Mouse (Mus musculus): ENCODE results near the gene Cd46. TPM values are rescaled to one million over a fixed set of nuclear protein-coding genes. Genes with fewer than 3 reads are reported as not detected.

The Cd46 gene
- total RNA-seq (2014; rRNA removed), result 5.3 and 5.5 TPM in 2 replicates
- polyA plus RNA-seq (2015; fragmentation: Nextera tagmentation; extraction: Ambion mirVana), result 0.64 and 0.90 TPM in 2 replicates

DNA sequence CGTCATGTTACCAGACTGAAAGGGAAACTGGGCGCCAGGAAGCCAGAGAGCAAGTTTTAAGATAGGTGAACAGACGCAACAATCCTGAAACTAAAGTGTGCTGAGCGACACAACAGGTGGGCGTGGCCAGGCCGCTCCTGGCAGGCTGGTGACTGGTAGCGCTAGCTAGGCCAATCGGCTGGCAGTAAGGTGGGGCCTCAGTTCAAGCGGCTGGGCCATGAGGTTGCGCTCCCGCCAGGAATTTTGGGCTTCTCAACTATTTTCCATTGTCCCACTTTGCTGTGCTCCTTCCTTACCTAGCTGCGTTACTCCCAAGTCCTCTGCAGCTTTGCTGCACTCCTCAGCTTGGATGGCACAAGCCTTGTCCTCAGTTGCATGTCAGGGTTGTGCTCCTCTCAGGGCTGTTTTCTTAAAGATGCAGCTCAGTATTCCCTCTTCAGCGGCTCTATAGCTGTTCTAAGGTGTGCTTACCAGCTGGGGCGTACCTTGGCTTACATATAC lies at the start of gene Cd46:
Gene Cd46 (minus strand): TSS at position 30 of the 501 bp plus-strand sequence.
- Histone ChIP-seq H3K9ac (peak within 1 kb of the TSS; percentile 25; the same call in 1 of the 2 replicates), H3K36me3 (ENCODE audit: insufficient read depth) (no peaks in the 10 kb centered on the region), H3K4me2 (ENCODE audit: low read depth) (peak within 1 kb of the TSS; percentile 49), H3K9me3 (ENCODE audit: low read length) (no peaks in the 10 kb centered on the region), H3K4me1 (ENCODE audit: insufficient read depth) (0 out of 2 replicates have a peak, but pooled peaks cover 4% of the 10 kb centered on the region), H3K4me3 (ENCODE audit: low read depth, low read length) (peak within 1 kb of the TSS; percentile 29), H3K27ac (ENCODE audit: low read depth, low read length) (no peak within 1 kb of the TSS), H3K27me3 (ENCODE audit: insufficient read depth, low read length) (no peaks in the 10 kb centered on the region)
- DNase-seq (peak; percentile 45), ATAC-seq (peak; percentile 91)
- 3% methylated on average over 14 of the region's 14 CpGs for WGBS
- TF ChIP-seq CTCF (IDR thresholded peaks at IDR 0.05; ENCODE audit: low read depth), result no peak

DNA sequence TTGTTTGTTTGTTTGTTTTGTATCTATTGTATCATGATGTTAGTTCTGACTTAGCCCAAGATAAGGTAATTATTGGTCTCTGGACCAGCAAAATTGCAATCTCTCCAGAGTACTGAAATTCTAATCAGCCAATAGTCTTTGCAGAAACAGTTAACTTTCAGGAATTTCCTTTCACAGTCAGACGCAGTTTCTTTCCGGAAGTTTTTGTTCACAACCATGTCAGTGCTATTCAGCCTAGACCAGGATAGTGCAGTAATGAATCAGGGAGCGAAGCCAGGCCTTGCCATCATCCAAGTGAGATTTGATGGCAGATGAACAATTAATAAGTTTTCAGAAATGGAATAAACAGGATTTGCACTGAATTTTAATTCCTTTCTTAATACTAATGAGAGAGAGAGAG lies 40.0 kb upstream of the Cd46 start:
- WGBS, result 40% methylated on average over 3 of the region's 3 CpGs
- Histone ChIP-seq H3K4me2 (ENCODE audit: low read depth) (peak overlapping the region; percentile 52), H3K9ac (no peak overlapping the region), H3K9me3 (ENCODE audit: low read length) (no peaks in the 10 kb centered on the region), H3K4me3 (ENCODE audit: low read depth, low read length) (peak overlapping the region; percentile 55; the same call in 1 of the 2 replicates), H3K27me3 (ENCODE audit: insufficient read depth, low read length) (no peaks in the 10 kb centered on the region), H3K36me3 (ENCODE audit: insufficient read depth) (no peaks in the 10 kb centered on the region), H3K27ac (ENCODE audit: low read depth, low read length) (peak overlapping the region; percentile 95; the same call in 1 of the 2 replicates), H3K4me1 (ENCODE audit: insufficient read depth) (0 out of 2 replicates have a peak, but pooled peaks cover 6% of the 10 kb centered on the region)
- ATAC-seq (no peak), DNase-seq (peak; percentile 17)
- no peak for TF ChIP-seq CTCF (IDR thresholded peaks at IDR 0.05; ENCODE audit: low read depth)

DNA sequence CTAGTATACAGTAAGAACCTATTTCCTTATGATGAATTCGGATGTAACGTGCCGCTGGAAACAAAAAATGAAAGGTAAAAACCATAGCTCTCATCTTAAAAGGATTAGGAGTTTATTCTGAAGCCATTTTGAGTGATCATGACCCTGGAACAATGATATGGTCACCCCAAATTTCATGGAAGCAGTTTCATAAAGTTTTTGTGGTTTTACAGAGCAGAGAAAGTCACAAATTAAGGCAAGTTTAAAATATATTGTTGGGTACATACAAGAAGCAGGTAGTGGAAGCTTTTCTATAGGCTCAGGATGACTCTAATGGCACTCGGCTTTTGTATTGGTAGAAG lies 39.6 kb upstream of the Cd46 start:
- H3K9me3 ChIP-seq (ENCODE audit: low read length), result no peaks in the 10 kb centered on the region
- 22% methylated on average over 4 of the region's 4 CpGs for WGBS
- peak overlapping the region; percentile 55 for H3K4me3 ChIP-seq (ENCODE audit: low read depth, low read length)
- ATAC-seq (no peak), DNase-seq (no peak)
- no peak for TF ChIP-seq CTCF (IDR thresholded peaks at IDR 0.05; ENCODE audit: low read depth)
- peak overlapping the region; percentile 95 for H3K27ac ChIP-seq (ENCODE audit: low read depth, low read length)
- no peaks in the 10 kb centered on the region for H3K27me3 ChIP-seq (ENCODE audit: insufficient read depth, low read length)
- H3K36me3 ChIP-seq (ENCODE audit: insufficient read depth), result no peaks in the 10 kb centered on the region
- 0 out of 2 replicates have a peak, but pooled peaks cover 6% of the 10 kb centered on the region for H3K4me1 ChIP-seq (ENCODE audit: insufficient read depth)
- peak overlapping the region; percentile 52 for H3K4me2 ChIP-seq (ENCODE audit: low read depth)
- H3K9ac ChIP-seq, result peak overlapping the region; percentile 83

DNA sequence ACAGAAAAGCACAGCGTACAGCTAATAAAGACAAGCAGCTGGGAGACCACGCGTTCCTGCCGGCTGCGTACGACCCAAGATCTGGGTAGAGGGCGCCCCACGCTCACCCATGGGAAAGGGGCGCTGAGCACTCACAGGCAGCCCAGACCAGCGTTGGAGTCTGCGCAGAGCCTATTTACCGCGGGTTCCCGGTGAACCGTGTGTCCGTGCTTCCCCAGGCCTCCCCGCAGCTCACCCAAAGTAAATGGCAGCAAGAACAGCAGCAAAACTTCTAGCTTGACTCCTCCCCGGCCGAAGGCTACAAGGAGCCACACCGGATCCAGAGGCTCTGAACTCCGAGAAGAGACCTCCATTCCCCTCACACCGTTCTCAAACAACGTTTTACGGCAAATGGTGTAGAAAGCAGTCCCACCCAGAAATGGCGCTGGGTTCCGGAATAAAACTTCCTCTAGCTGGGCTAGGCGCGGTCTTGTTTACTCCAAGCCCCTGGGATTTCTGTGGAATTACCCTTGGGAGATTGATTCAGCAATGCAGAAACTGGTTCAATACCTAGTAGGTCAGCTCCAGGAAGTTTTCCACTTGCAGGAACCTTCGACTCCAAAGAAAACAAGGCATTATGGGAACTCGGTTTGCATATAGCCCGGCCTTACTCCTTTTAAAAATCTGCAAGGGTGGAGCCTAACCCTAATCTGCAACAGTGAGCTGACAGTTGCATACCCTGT lies 39.1 kb upstream of the Cd46 start, which contains the start of gene Cr1l:
Gene Cr1l (minus strand): TSS at position 634 of the 722 bp plus-strand sequence.
- H3K9ac ChIP-seq, result peak within 1 kb of the TSS; percentile 83
- peak; percentile 85 for TF ChIP-seq CTCF (IDR thresholded peaks at IDR 0.05; ENCODE audit: low read depth)
- 0 out of 2 replicates have a peak, but pooled peaks cover 6% of the 10 kb centered on the region for H3K4me1 ChIP-seq (ENCODE audit: insufficient read depth)
- WGBS, result under 1% methylated on average over 31 of the region's 31 CpGs
- H3K27me3 ChIP-seq (ENCODE audit: insufficient read depth, low read length), result no peaks in the 10 kb centered on the region
- peak within 1 kb of the TSS; percentile 52 for H3K4me2 ChIP-seq (ENCODE audit: low read depth)
- peak within 1 kb of the TSS; percentile 95 for H3K27ac ChIP-seq (ENCODE audit: low read depth, low read length)
- peak; percentile 99 for ATAC-seq
- peak; percentile 93 for DNase-seq
- H3K9me3 ChIP-seq (ENCODE audit: low read length), result no peaks in the 10 kb centered on the region
- H3K36me3 ChIP-seq (ENCODE audit: insufficient read depth), result no peaks in the 10 kb centered on the region
- peak within 1 kb of the TSS; percentile 55 for H3K4me3 ChIP-seq (ENCODE audit: low read depth, low read length)

DNA sequence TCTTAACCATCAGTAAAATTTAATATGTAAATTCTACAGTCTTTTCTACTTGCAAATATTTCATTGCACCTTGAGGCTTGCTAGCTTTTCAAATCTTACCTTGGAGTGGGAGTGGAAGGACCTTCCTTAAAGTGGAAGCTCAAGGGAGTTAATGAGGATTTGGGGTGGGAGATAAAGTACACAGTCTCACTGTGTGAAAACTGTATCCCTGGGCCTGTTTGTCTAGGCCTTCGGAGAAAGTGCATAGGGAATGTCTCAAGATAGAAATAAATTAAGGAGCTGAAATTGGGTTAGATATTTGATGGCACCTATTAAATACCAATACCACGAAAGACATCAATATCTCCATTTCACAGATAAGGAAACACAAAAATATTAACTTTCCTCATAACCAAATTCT lies 38.4 kb upstream of the Cd46 start:
- no peaks in the 10 kb centered on the region for H3K36me3 ChIP-seq (ENCODE audit: insufficient read depth)
- H3K4me3 ChIP-seq (ENCODE audit: low read depth, low read length), result peak overlapping the region; percentile 55
- ATAC-seq (peak; percentile 16; the same call in 1 of the 2 replicates), DNase-seq (no peak)
- H3K9ac ChIP-seq, result peak overlapping the region; percentile 83
- WGBS, result 4% methylated on average over 2 of the region's 2 CpGs
- H3K4me1 ChIP-seq (ENCODE audit: insufficient read depth), result 0 out of 2 replicates have a peak, but pooled peaks cover 6% of the 10 kb centered on the region
- H3K27me3 ChIP-seq (ENCODE audit: insufficient read depth, low read length), result no peaks in the 10 kb centered on the region
- no peak for TF ChIP-seq CTCF (IDR thresholded peaks at IDR 0.05; ENCODE audit: low read depth)
- no peaks in the 10 kb centered on the region for H3K9me3 ChIP-seq (ENCODE audit: low read length)
- H3K4me2 ChIP-seq (ENCODE audit: low read depth), result peak overlapping the region; percentile 52
- peak overlapping the region; percentile 95 for H3K27ac ChIP-seq (ENCODE audit: low read depth, low read length)

DNA sequence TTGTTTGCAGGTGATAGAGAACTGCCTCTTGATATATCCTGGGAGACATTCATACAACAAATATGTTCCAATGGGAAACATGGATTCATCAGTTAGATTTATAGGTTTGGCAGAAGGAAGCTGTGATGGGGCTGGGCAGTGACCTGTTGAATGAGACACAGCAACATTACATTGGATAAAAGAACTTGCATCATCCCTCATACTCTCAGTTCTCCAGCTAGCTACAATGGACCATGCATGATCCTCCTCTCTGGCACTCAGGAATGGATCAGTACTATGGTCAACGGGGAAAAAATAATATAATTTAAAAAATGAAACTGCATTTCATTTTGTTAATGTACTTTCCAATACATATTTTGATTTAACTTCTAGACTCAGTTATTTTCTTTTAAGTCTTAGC lies 37.8 kb upstream of the Cd46 start:
- H3K27ac ChIP-seq (ENCODE audit: low read depth, low read length), result no peak overlapping the region
- H3K36me3 ChIP-seq (ENCODE audit: insufficient read depth), result 0 out of 2 replicates have a peak, but pooled peaks cover 3% of the 10 kb centered on the region
- 0 out of 2 replicates have a peak, but pooled peaks cover 6% of the 10 kb centered on the region for H3K4me1 ChIP-seq (ENCODE audit: insufficient read depth)
- H3K9me3 ChIP-seq (ENCODE audit: low read length), result no peaks in the 10 kb centered on the region
- H3K4me2 ChIP-seq (ENCODE audit: low read depth), result peak overlapping the region; percentile 9; the same call in 1 of the 2 replicates
- no peak for TF ChIP-seq CTCF (IDR thresholded peaks at IDR 0.05; ENCODE audit: low read depth)
- no peak overlapping the region for H3K9ac ChIP-seq
- H3K4me3 ChIP-seq (ENCODE audit: low read depth, low read length), result no peak overlapping the region
- DNase-seq (no peak), ATAC-seq (no peak)
- 84% methylated on average over 1 of the region's 1 CpGs for WGBS
- H3K27me3 ChIP-seq (ENCODE audit: insufficient read depth, low read length), result no peaks in the 10 kb centered on the region

DNA sequence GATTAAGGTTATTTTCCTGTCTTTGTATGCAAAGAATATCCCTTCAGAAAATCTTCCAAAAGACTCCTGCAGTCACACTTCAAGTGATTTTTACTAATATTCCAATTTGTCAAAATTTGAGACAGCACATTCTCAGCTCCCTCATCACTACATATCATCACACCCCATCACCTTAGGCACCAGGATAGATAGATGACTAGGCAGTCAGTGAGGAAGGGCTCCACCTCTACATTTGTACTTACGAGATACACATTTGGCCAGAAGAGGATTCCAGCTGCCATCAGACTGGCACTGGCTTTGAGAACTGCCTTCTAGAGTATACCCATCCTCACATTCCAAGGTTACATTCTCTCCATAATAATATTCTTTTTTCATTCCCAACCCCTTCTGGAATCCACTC lies 22.4 kb upstream of the Cd46 start:
- Histone ChIP-seq H3K4me1 (ENCODE audit: insufficient read depth) (no peaks in the 10 kb centered on the region), H3K36me3 (ENCODE audit: insufficient read depth) (peaks cover 47% of the 10 kb centered on the region), H3K27me3 (ENCODE audit: insufficient read depth, low read length) (no peaks in the 10 kb centered on the region), H3K9me3 (ENCODE audit: low read length) (no peaks in the 10 kb centered on the region), H3K4me2 (ENCODE audit: low read depth) (no peak overlapping the region), H3K4me3 (ENCODE audit: low read depth, low read length) (no peak overlapping the region), H3K9ac (no peak overlapping the region), H3K27ac (ENCODE audit: low read depth, low read length) (no peak overlapping the region)
- TF ChIP-seq CTCF (IDR thresholded peaks at IDR 0.05; ENCODE audit: low read depth), result no peak
- ATAC-seq, result no peak
- WGBS, result 92% methylated on average over 1 of the region's 1 CpGs
- no peak for DNase-seq

Data from forebrain, postnatal 0 days (tissue).